Mouse (Mus musculus) lung, embryonic 16.5 days (tissue): Measurements from ENCODE around the gene Rnf43. TPM values are rescaled to one million over a fixed set of nuclear protein-coding genes. Genes with fewer than 3 reads are reported as not detected.
A peak's percentile ranks its signal among the peaks of the same experiment; 100 is the strongest.

Source experiments
- ATAC-seq: fragments of 200-750 bp; cut with Nextera tagmentation; 2 replicates; pipeline ENCODE4 v1.8.0; 2017; ENCODE audit warnings: low read depth, mild to moderate bottlenecking, moderate library complexity
- H3K27ac ChIP-seq: fragments of 300-500 bp; sonication (generic); 2 replicates; pipeline ENCODE4 v1.5.1; 2014; ENCODE audit warnings: mild to moderate bottlenecking, control low read depth, low read length
- H3K27me3 ChIP-seq: fragments of 300-500 bp; sonication (generic); 2 replicates; pipeline ENCODE4 v1.6.1; 2014; ENCODE audit warnings: low read depth, low read length, mixed read lengths; ENCODE audit not compliant: control insufficient read depth, insufficient read depth
- H3K36me3 ChIP-seq: fragments of 300-500 bp; sonication (generic); 2 replicates; pipeline ENCODE4 v1.6.1; 2014; ENCODE audit warnings: low read length; ENCODE audit not compliant: control insufficient read depth, insufficient read depth
- H3K4me1 ChIP-seq: fragments of 300-500 bp; sonication (generic); replicated peaks from 2 replicates; pipeline ENCODE4 v1.6.1; 2014; ENCODE audit warnings: low read length, mixed read lengths; ENCODE audit not compliant: control insufficient read depth, insufficient read depth
- H3K4me2 ChIP-seq: fragments of 300-500 bp; sonication (generic); 2 replicates; pipeline ENCODE4 v1.6.1; 2014; ENCODE audit warnings: low read depth, low read length, control low read depth
- H3K4me3 ChIP-seq: fragments of 300-500 bp; sonication (generic); 2 replicates; pipeline ENCODE4 v1.5.1; 2014; ENCODE audit warnings: mild to moderate bottlenecking, low read length, control low read depth
- H3K9ac ChIP-seq: fragments of 300-500 bp; sonication (generic); 2 replicates; pipeline ENCODE4 v1.6.1; 2014; ENCODE audit warnings: low read length, control low read depth
- H3K9me3 ChIP-seq: fragments of 300-500 bp; sonication (generic); 2 replicates; pipeline ENCODE4 v1.6.1; 2016; ENCODE audit warnings: low read length; ENCODE audit not compliant: control insufficient read depth
- WGBS: fragments of 180-500 bp; shearing (Covaris S2); extraction: QIAGEN DNeasy Blood & Tissue Kit; methylation state at CpG from one replicate; pipeline ENCODE4 v1.1.7; 2014; 5-methylcytosine and 5-hydroxymethylcytosine counted together
- polyA plus RNA-seq: library from polyadenylated mRNA; unstranded; fragments of >200 nt; fragmentation: Nextera tagmentation; extraction: Ambion mirVana; gene quantifications from 2 replicates; pipeline ENCODE4 v1.2.1, GENCODE M21; 2015

Rnf43 gene
- polyA plus RNA-seq, 1 experiment from 2014 or later, result 15.8 TPM

GRCm38 (mm10) chr11:87701108-87701507 is 38.6 kb downstream of the Rnf43 start:
- no peak for ATAC-seq
- H3K36me3 ChIP-seq, result no peaks in the 10 kb centered on the region
- no peak overlapping the region for H3K27ac ChIP-seq
- H3K27me3 ChIP-seq, result no peaks in the 10 kb centered on the region
- H3K4me1 ChIP-seq, result peaks cover 14% of the 10 kb centered on the region
- no peak overlapping the region for H3K9ac ChIP-seq
- WGBS, result 70% methylated on average over 6 of the region's 6 CpGs
- H3K4me2 ChIP-seq, result no peak overlapping the region
- H3K9me3 ChIP-seq, result no peaks in the 10 kb centered on the region
- no peak overlapping the region for H3K4me3 ChIP-seq

- WGBS, result 59% methylated on average over 14 of the region's 14 CpGs
- Histone ChIP-seq H3K27ac (no peak overlapping the region), H3K9me3 (no peaks in the 10 kb centered on the region), H3K36me3 (no peaks in the 10 kb centered on the region), H3K9ac (no peak overlapping the region), H3K4me1 (peaks cover 11% of the 10 kb centered on the region), H3K4me3 (no peak overlapping the region), H3K27me3 (no peaks in the 10 kb centered on the region), H3K4me2 (no peak overlapping the region)
- no peak for ATAC-seq
Observed at GRCm38 (mm10) chr11:87701877-87702620, 39.5 kb downstream of the Rnf43 start.

- H3K9me3 ChIP-seq, result no peaks in the 10 kb centered on the region
- H3K4me3 ChIP-seq, result no peak overlapping the region
- WGBS, result 79% methylated on average over 5 of the region's 5 CpGs
- peaks cover 6% of the 10 kb centered on the region for H3K4me1 ChIP-seq
- H3K36me3 ChIP-seq, result no peaks in the 10 kb centered on the region
- no peak for ATAC-seq
- H3K27ac ChIP-seq, result no peak overlapping the region
- H3K27me3 ChIP-seq, result no peaks in the 10 kb centered on the region
- no peak overlapping the region for H3K4me2 ChIP-seq
- H3K9ac ChIP-seq, result no peak overlapping the region
Observed at GRCm38 (mm10) chr11:87703654-87704053, 41.1 kb downstream of the Rnf43 start.

- no peaks in the 10 kb centered on the region for H3K27me3 ChIP-seq
- no peak overlapping the region for H3K4me3 ChIP-seq
- ATAC-seq, result no peak
- no peaks in the 10 kb centered on the region for H3K36me3 ChIP-seq
- no peak overlapping the region for H3K27ac ChIP-seq
- H3K9me3 ChIP-seq, result no peaks in the 10 kb centered on the region
- H3K4me1 ChIP-seq, result peaks cover 6% of the 10 kb centered on the region
- H3K9ac ChIP-seq, result no peak overlapping the region
- 59% methylated on average over 9 of the region's 9 CpGs for WGBS
- H3K4me2 ChIP-seq, result no peak overlapping the region
Observed at GRCm38 (mm10) chr11:87704289-87704688, 41.8 kb downstream of the Rnf43 start.

- H3K9ac ChIP-seq, result no peak overlapping the region
- no peak overlapping the region for H3K27ac ChIP-seq
- H3K36me3 ChIP-seq, result no peaks in the 10 kb centered on the region
- no peaks in the 10 kb centered on the region for H3K9me3 ChIP-seq
- no peak overlapping the region for H3K4me3 ChIP-seq
- 40% methylated on average over 8 of the region's 8 CpGs for WGBS
- no peak for ATAC-seq
- H3K4me1 ChIP-seq, result peaks cover 15% of the 10 kb centered on the region; the same call in 1 of the 2 replicates
- H3K4me2 ChIP-seq, result no peak overlapping the region
- H3K27me3 ChIP-seq, result no peaks in the 10 kb centered on the region
Observed at GRCm38 (mm10) chr11:87707570-87707969, 45.0 kb downstream of the Rnf43 start.

- ATAC-seq, result no peak
- peak overlapping the region; percentile 43 for H3K9ac ChIP-seq
- H3K4me3 ChIP-seq, result peak overlapping the region; percentile 43
- H3K4me2 ChIP-seq, result peak overlapping the region; percentile 54
- 63% methylated on average over 5 of the region's 5 CpGs for WGBS
- no peaks in the 10 kb centered on the region for H3K36me3 ChIP-seq
- H3K27me3 ChIP-seq, result no peaks in the 10 kb centered on the region
- H3K9me3 ChIP-seq, result no peaks in the 10 kb centered on the region
- peaks cover 15% of the 10 kb centered on the region; the same call in 1 of the 2 replicates for H3K4me1 ChIP-seq
- peak overlapping the region; percentile 82 for H3K27ac ChIP-seq
Observed at GRCm38 (mm10) chr11:87708979-87709378, 46.5 kb downstream of the Rnf43 start.

- peak overlapping the region; percentile 43 for H3K9ac ChIP-seq
- no peaks in the 10 kb centered on the region for H3K9me3 ChIP-seq
- peak; percentile 94 for ATAC-seq
- H3K4me3 ChIP-seq, result peak overlapping the region; percentile 43
- 6% methylated on average over 21 of the region's 21 CpGs for WGBS
- peak overlapping the region; percentile 82 for H3K27ac ChIP-seq
- no peaks in the 10 kb centered on the region for H3K36me3 ChIP-seq
- H3K27me3 ChIP-seq, result no peaks in the 10 kb centered on the region
- peaks cover 15% of the 10 kb centered on the region; the same call in 1 of the 2 replicates for H3K4me1 ChIP-seq
- H3K4me2 ChIP-seq, result peak overlapping the region; percentile 54
Observed at GRCm38 (mm10) chr11:87709513-87710261, 47.2 kb downstream of the Rnf43 start.

- peak; percentile 39 for ATAC-seq
- peaks cover 15% of the 10 kb centered on the region; the same call in 1 of the 2 replicates for H3K4me1 ChIP-seq
- no peaks in the 10 kb centered on the region for H3K36me3 ChIP-seq
- H3K27ac ChIP-seq, result peak overlapping the region; percentile 82
- H3K27me3 ChIP-seq, result no peaks in the 10 kb centered on the region
- no peaks in the 10 kb centered on the region for H3K9me3 ChIP-seq
- H3K9ac ChIP-seq, result peak overlapping the region; percentile 43
- peak overlapping the region; percentile 54 for H3K4me2 ChIP-seq
- peak overlapping the region; percentile 43 for H3K4me3 ChIP-seq
- WGBS, result 41% methylated on average over 7 of the region's 7 CpGs
Observed at GRCm38 (mm10) chr11:87710262-87710615, 47.7 kb downstream of the Rnf43 start.

- Histone ChIP-seq H3K4me3 (no peak overlapping the region), H3K27me3 (no peaks in the 10 kb centered on the region), H3K9ac (no peak overlapping the region), H3K9me3 (no peaks in the 10 kb centered on the region), H3K4me2 (no peak overlapping the region), H3K4me1 (peaks cover 15% of the 10 kb centered on the region; the same call in 1 of the 2 replicates), H3K27ac (no peak overlapping the region), H3K36me3 (no peaks in the 10 kb centered on the region)
- 73% methylated on average over 4 of the region's 4 CpGs for WGBS
- no peak for ATAC-seq
Observed at GRCm38 (mm10) chr11:87712188-87712587, 49.7 kb downstream of the Rnf43 start.
